Mouse (Mus musculus): Measurements from ENCODE around the gene Adamts2.

GRCm38 (mm10) chr11:50736548-50736947 lies 134.7 kb downstream of the Adamts2 start:
- no peak for TF ChIP-seq CTCF (IDR thresholded peaks at IDR 0.05; ENCODE audit: low read depth, low read length)
- TF ChIP-seq POLR2A (IDR thresholded peaks at IDR 0.05; ENCODE audit: extremely low read depth, insufficient read depth, low read length): no peak
